Mouse (Mus musculus): Measurements from ENCODE around the gene Slc17a1. TPM values are rescaled to one million over a fixed set of nuclear protein-coding genes. Genes with fewer than 3 reads are reported as not detected.

Gene Slc17a1
- polyA plus RNA-seq, 1 experiment: not detected

GRCm38 (mm10) chr13:23887026-23887725 is 19.6 kb downstream of the Slc17a1 start:
- DNase-seq (ENCODE audit: extremely low spot score in 1 of 2, low spot score in 1 of 2): no peak

GRCm38 (mm10) chr13:23889011-23889605 is 21.6 kb downstream of the Slc17a1 start:
- DNase-seq (ENCODE audit: extremely low spot score in 1 of 2, low spot score in 1 of 2): no peak

- DNase-seq (ENCODE audit: extremely low spot score in 1 of 2, low spot score in 1 of 2): no peak
Measured at GRCm38 (mm10) chr13:23892592-23893268, 25.2 kb downstream of the Slc17a1 start.

- no peak for DNase-seq (ENCODE audit: extremely low spot score in 1 of 2, low spot score in 1 of 2)
Measured at GRCm38 (mm10) chr13:23893269-23893593, 25.7 kb downstream of the Slc17a1 start.

GRCm38 (mm10) chr13:23898242-23898641 is 30.7 kb downstream of the Slc17a1 start:
- no peak for DNase-seq (ENCODE audit: extremely low spot score in 1 of 2, low spot score in 1 of 2)

- no peak for DNase-seq (ENCODE audit: extremely low spot score in 1 of 2, low spot score in 1 of 2)
Measured at GRCm38 (mm10) chr13:23906906-23907305, 39.4 kb downstream of the Slc17a1 start.

GRCm38 (mm10) chr13:23910121-23910520 is 42.6 kb downstream of the Slc17a1 start:
- DNase-seq (ENCODE audit: extremely low spot score in 1 of 2, low spot score in 1 of 2): no peak

- no peak for DNase-seq (ENCODE audit: extremely low spot score in 1 of 2, low spot score in 1 of 2)
Measured at GRCm38 (mm10) chr13:23911335-23911734, 43.8 kb downstream of the Slc17a1 start.

- DNase-seq (ENCODE audit: extremely low spot score in 1 of 2, low spot score in 1 of 2): no peak
Measured at GRCm38 (mm10) chr13:23913791-23914306, 46.3 kb downstream of the Slc17a1 start.

GRCm38 (mm10) chr13:23914376-23915167 is 47.0 kb downstream of the Slc17a1 start, which contains the start of gene Slc17a4:
Gene Slc17a4 (minus strand): TSS chr13:23915009.
- no peak for DNase-seq (ENCODE audit: extremely low spot score in 1 of 2, low spot score in 1 of 2)

GRCm38 (mm10) chr13:23916132-23916531 is 48.6 kb downstream of the Slc17a1 start:
- no peak for DNase-seq (ENCODE audit: extremely low spot score in 1 of 2, low spot score in 1 of 2)

- no peak for DNase-seq (ENCODE audit: extremely low spot score in 1 of 2, low spot score in 1 of 2)
Measured at GRCm38 (mm10) chr13:23917674-23918073, 50.1 kb downstream of the Slc17a1 start.

- DNase-seq (ENCODE audit: extremely low spot score in 1 of 2, low spot score in 1 of 2): no peak
Measured at GRCm38 (mm10) chr13:23925792-23926191, 58.2 kb downstream of the Slc17a1 start.

- no peak for DNase-seq (ENCODE audit: extremely low spot score in 1 of 2, low spot score in 1 of 2)
Measured at GRCm38 (mm10) chr13:23928637-23929036, 61.1 kb downstream of the Slc17a1 start.

- no peak for DNase-seq (ENCODE audit: extremely low spot score in 1 of 2, low spot score in 1 of 2)
Measured at GRCm38 (mm10) chr13:23930461-23930860, 62.9 kb downstream of the Slc17a1 start.

- DNase-seq (ENCODE audit: extremely low spot score in 1 of 2, low spot score in 1 of 2): no peak
Measured at GRCm38 (mm10) chr13:23930904-23931303, 63.4 kb downstream of the Slc17a1 start.

- no peak for DNase-seq (ENCODE audit: extremely low spot score in 1 of 2, low spot score in 1 of 2)
Measured at GRCm38 (mm10) chr13:23933421-23934210, 66.1 kb downstream of the Slc17a1 start, which contains the start of gene Hist1h2ba. Gene Hist1h2ba (minus strand): TSS chr13:23934156.

- no peak for DNase-seq (ENCODE audit: extremely low spot score in 1 of 2, low spot score in 1 of 2)
Measured at GRCm38 (mm10) chr13:23934211-23934520, 66.6 kb downstream of the Slc17a1 start, which contains the start of gene Hist1h2aa. Gene Hist1h2aa (plus strand): TSS chr13:23934462.

GRCm38 (mm10) chr13:23938699-23939098 is 71.1 kb downstream of the Slc17a1 start:
- DNase-seq (ENCODE audit: extremely low spot score in 1 of 2, low spot score in 1 of 2): peak in 1 of 2 experiments; percentile 53

GRCm38 (mm10) chr13:23940291-23940690 is 72.7 kb downstream of the Slc17a1 start:
- no peak for DNase-seq (ENCODE audit: extremely low spot score in 1 of 2, low spot score in 1 of 2)
